Mouse (Mus musculus) ES-Bruce4 (cell line): ENCODE measurements around the gene Heatr6.

Experiments used
- CTCF ChIP-seq: IDR thresholded peaks from one replicate; pipeline ENCODE4 v1.8.1; 2011; ENCODE audit warnings: low read depth, low read length
- EP300 ChIP-seq: IDR thresholded peaks from 2 replicates; pipeline ENCODE4 v1.6.1; 2011; ENCODE audit warnings: low read depth, low read length; ENCODE audit not compliant: insufficient read depth
- POLR2A ChIP-seq: IDR thresholded peaks from one replicate; pipeline ENCODE4 v1.8.1; 2011; ENCODE audit warnings: low read length; ENCODE audit not compliant: insufficient read depth

DNA sequence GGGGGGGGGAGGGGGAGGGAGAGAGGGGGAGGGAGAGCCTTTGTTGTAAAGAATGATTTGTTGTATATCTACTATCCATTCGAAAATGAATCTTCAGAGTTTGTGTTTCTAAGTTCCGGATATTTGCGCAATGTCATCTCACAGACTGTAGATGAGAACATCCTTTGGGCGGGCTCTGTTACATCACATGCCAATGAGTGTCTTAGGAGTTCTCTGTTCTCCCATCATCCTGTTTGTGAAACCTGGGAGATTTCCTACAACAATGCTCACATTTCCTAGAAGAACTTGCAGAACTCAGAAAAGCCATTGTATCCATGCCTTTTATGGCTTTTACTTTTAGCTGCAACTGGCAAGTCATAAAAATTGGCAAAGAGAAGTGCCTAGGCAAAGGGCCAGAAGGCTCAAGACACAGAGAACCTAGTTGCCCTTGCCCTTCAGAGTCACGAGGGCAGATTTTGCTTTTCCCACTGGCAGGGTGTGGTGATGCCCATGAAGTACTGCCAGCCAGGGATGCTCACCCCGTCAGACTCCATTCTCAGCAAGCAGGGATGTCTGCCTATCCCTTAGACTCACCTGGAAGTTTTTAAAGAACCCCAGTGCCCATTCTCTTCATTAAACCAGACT, 36.3 kb upstream of the Heatr6 start:
- TF ChIP-seq EP300 (no peak), CTCF (no peak), POLR2A (no peak)
